Mouse (Mus musculus): ENCODE data around the gene Sbpl. TPM values are rescaled to one million over a fixed set of nuclear protein-coding genes. Genes with fewer than 3 reads are reported as not detected.
"Not testable (repeated sequence)": the region's sequence is repeated elsewhere in the genome, so short reads cannot be mapped to it uniquely, and the experiment has no call there.

Gene Sbpl
- polyA plus RNA-seq, 1 experiment from 2014 or later, result not detected

DNA sequence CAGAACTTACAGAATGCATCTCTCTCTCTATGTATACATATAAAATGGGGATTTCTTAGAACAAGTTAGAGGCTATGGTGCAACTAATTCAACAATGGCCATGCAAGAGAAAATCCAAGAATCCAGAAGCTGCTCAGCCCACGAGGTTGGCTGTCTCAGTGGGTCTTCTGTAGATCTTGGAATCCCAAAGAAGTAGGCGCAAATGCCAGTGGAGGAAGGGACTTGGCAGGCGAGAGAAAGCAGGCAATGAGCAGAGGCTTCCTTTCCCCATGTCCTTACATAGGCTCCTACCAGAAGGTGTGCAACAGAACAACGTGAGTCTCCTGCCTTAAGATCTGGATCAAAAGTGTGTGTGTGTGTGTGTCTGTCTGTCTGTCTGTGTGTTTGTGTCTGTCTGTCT, 7.6 kb downstream of the Sbpl start:
- H3K27ac ChIP-seq (replicated peaks); H3K4me3 ChIP-seq; H3K4me2 ChIP-seq (replicated peaks); H3K36me3 ChIP-seq; H3K4me1 ChIP-seq; H3K27me3 ChIP-seq; H3K9me3 ChIP-seq; ATAC-seq (ENCODE audit: low FRiP score, low read depth); H3K9ac ChIP-seq (replicated peaks): not testable (repeated sequence)
- 83% methylated on average over 4 of the region's 4 CpGs for WGBS

- Histone ChIP-seq H3K36me3 (no peaks in the 10 kb centered on the region), H3K27me3 (no peaks in the 10 kb centered on the region), H3K9me3 (no peaks in the 10 kb centered on the region), H3K27ac (replicated peaks) (no peak within 1 kb of the TSS), H3K4me3 (no peak within 1 kb of the TSS), H3K4me2 (replicated peaks) (no peak within 1 kb of the TSS), H3K9ac (replicated peaks) (no peak within 1 kb of the TSS), H3K4me1 (no peaks in the 10 kb centered on the region)
- ATAC-seq (ENCODE audit: low FRiP score, low read depth), result no peak
Measured at GRCm38 (mm10) chr17:23941372-23941771, 13.7 kb downstream of the Sbpl start, which contains the start of gene Sbp. Gene Sbp, plus strand, starts transcription at chr17:23941672.

GRCm38 (mm10) chr17:23931157-23931556, 23.9 kb downstream of the Sbpl start:
- Histone ChIP-seq H3K4me3 (no peak overlapping the region), H3K4me2 (replicated peaks) (no peak overlapping the region), H3K27me3 (no peaks in the 10 kb centered on the region), H3K9me3 (no peaks in the 10 kb centered on the region), H3K4me1 (no peaks in the 10 kb centered on the region), H3K27ac (replicated peaks) (no peak overlapping the region), H3K36me3 (no peaks in the 10 kb centered on the region), H3K9ac (replicated peaks) (no peak overlapping the region)
- WGBS, result 84% methylated on average over 5 of the region's 5 CpGs
- no peak for ATAC-seq (ENCODE audit: low FRiP score, low read depth)

- peak overlapping the region; percentile 67 for H3K9ac ChIP-seq (replicated peaks)
- H3K4me2 ChIP-seq (replicated peaks), result peak overlapping the region; percentile 81
- no peaks in the 10 kb centered on the region for H3K9me3 ChIP-seq
- 1% methylated on average over 14 of the region's 14 CpGs for WGBS
- ATAC-seq (ENCODE audit: low FRiP score, low read depth), result peak; percentile 81
- H3K36me3 ChIP-seq, result no peaks in the 10 kb centered on the region
- H3K4me3 ChIP-seq, result peak overlapping the region; percentile 49
- no peaks in the 10 kb centered on the region for H3K27me3 ChIP-seq
- peak overlapping the region; percentile 93 for H3K27ac ChIP-seq (replicated peaks)
- peaks cover 10% of the 10 kb centered on the region for H3K4me1 ChIP-seq
Measured at GRCm38 (mm10) chr17:23925090-23925493, 30.0 kb downstream of the Sbpl start.

GRCm38 (mm10) chr17:23924531-23925007, 30.5 kb downstream of the Sbpl start:
- Histone ChIP-seq H3K4me1 (peaks cover 10% of the 10 kb centered on the region), H3K27me3 (no peaks in the 10 kb centered on the region), H3K27ac (replicated peaks) (peak overlapping the region; percentile 93), H3K9ac (replicated peaks) (peak overlapping the region; percentile 67), H3K4me3 (peak overlapping the region; percentile 49), H3K4me2 (replicated peaks) (peak overlapping the region; percentile 81), H3K9me3 (no peaks in the 10 kb centered on the region), H3K36me3 (no peaks in the 10 kb centered on the region)
- peak; percentile 99 for ATAC-seq (ENCODE audit: low FRiP score, low read depth)
- WGBS, result under 1% methylated on average over 29 of the region's 29 CpGs

GRCm38 (mm10) chr17:23917158-23917557, 37.9 kb downstream of the Sbpl start, which contains the start of gene Dcpp3:
Gene Dcpp3, plus strand, starts transcription at chr17:23917458.
- WGBS, result 79% methylated on average over 4 of the region's 4 CpGs
- H3K9me3 ChIP-seq; H3K27me3 ChIP-seq; H3K4me2 ChIP-seq (replicated peaks); H3K4me1 ChIP-seq; H3K4me3 ChIP-seq; H3K36me3 ChIP-seq; H3K9ac ChIP-seq (replicated peaks); H3K27ac ChIP-seq (replicated peaks); ATAC-seq (ENCODE audit: low FRiP score, low read depth): not testable (repeated sequence)

Other genes with a start within 250 kb of the Sbpl start
- gene 1520401A03Rik, start 232.5 kb downstream of the Sbpl start, polyA plus RNA-seq (2016; fragmentation: Nextera tagmentation; extraction: Ambion mirVana), result 0.14 TPM in 1 of 2 replicates, not detected in the other
- gene Pkmyt1, start 228.9 kb downstream of the Sbpl start, polyA plus RNA-seq (2016; fragmentation: Nextera tagmentation; extraction: Ambion mirVana), result 36.9 and 40.8 TPM in 2 replicates
- 40.4 and 41.2 TPM in 2 replicates for gene Paqr4, start 214.4 kb downstream of the Sbpl start, polyA plus RNA-seq (2016; fragmentation: Nextera tagmentation; extraction: Ambion mirVana)
- gene Kremen2, start 209.4 kb downstream of the Sbpl start, polyA plus RNA-seq (2016; fragmentation: Nextera tagmentation; extraction: Ambion mirVana), result 1.2 and 1.5 TPM in 2 replicates
- gene Flywch1, start 183.7 kb downstream of the Sbpl start, polyA plus RNA-seq (2016; fragmentation: Nextera tagmentation; extraction: Ambion mirVana), result 212 and 220 TPM in 2 replicates
- 33.6 and 37.2 TPM in 2 replicates for gene Flywch2, start 169.2 kb downstream of the Sbpl start, polyA plus RNA-seq (2016; fragmentation: Nextera tagmentation; extraction: Ambion mirVana)
- 736 and 744 TPM in 2 replicates for gene Srrm2, start 164.7 kb downstream of the Sbpl start, polyA plus RNA-seq (2016; fragmentation: Nextera tagmentation; extraction: Ambion mirVana)
- gene Elob, start 126.1 kb downstream of the Sbpl start, polyA plus RNA-seq (2016; fragmentation: Nextera tagmentation; extraction: Ambion mirVana), result 1,125 and 1,165 TPM in 2 replicates
- gene Prss33, start 119.2 kb downstream of the Sbpl start, polyA plus RNA-seq (2016; fragmentation: Nextera tagmentation; extraction: Ambion mirVana), result 0.48 and 0.76 TPM in 2 replicates
- not detected in 2 replicates for gene Prss32, start 111.4 kb downstream of the Sbpl start, polyA plus RNA-seq (2016; fragmentation: Nextera tagmentation; extraction: Ambion mirVana)
- 0.82 and 0.91 TPM in 2 replicates for gene Prss41, start 111.1 kb downstream of the Sbpl start, polyA plus RNA-seq (2016; fragmentation: Nextera tagmentation; extraction: Ambion mirVana)
- gene Prss21, start 87.2 kb downstream of the Sbpl start, polyA plus RNA-seq (2016; fragmentation: Nextera tagmentation; extraction: Ambion mirVana), result not detected in 2 replicates
- gene Dcpp1, start 74.4 kb downstream of the Sbpl start, polyA plus RNA-seq (2016; fragmentation: Nextera tagmentation; extraction: Ambion mirVana), result not detected in 2 replicates
- not detected in 2 replicates for gene Dcpp2, start 74.4 kb downstream of the Sbpl start, polyA plus RNA-seq (2016; fragmentation: Nextera tagmentation; extraction: Ambion mirVana)
- gene Dcpp3, start 37.8 kb downstream of the Sbpl start, polyA plus RNA-seq (2016; fragmentation: Nextera tagmentation; extraction: Ambion mirVana), result not detected in 2 replicates
- not detected in 2 replicates for gene Sbp, start 13.6 kb downstream of the Sbpl start, polyA plus RNA-seq (2016; fragmentation: Nextera tagmentation; extraction: Ambion mirVana)
- gene Prss30, start 25.3 kb upstream of the Sbpl start, polyA plus RNA-seq (2016; fragmentation: Nextera tagmentation; extraction: Ambion mirVana), result not detected in 2 replicates
- 0.17 TPM in 1 of 2 replicates, not detected in the other for gene Prss22, start 42.8 kb upstream of the Sbpl start, polyA plus RNA-seq (2016; fragmentation: Nextera tagmentation; extraction: Ambion mirVana)
- gene Prss27, start 82.9 kb upstream of the Sbpl start, polyA plus RNA-seq (2016; fragmentation: Nextera tagmentation; extraction: Ambion mirVana), result 0.19 and 0.37 TPM in 2 replicates
- gene Kctd5, start 118.2 kb upstream of the Sbpl start, polyA plus RNA-seq (2016; fragmentation: Nextera tagmentation; extraction: Ambion mirVana), result 86.9 and 92.3 TPM in 2 replicates
- 53.5 and 56.2 TPM in 2 replicates for gene Pdpk1, start 195.7 kb upstream of the Sbpl start, polyA plus RNA-seq (2016; fragmentation: Nextera tagmentation; extraction: Ambion mirVana)
- 31.5 and 32.9 TPM in 2 replicates for gene Amdhd2, start 208.5 kb upstream of the Sbpl start, polyA plus RNA-seq (2016; fragmentation: Nextera tagmentation; extraction: Ambion mirVana)
- gene Atp6v0c, start 214.4 kb upstream of the Sbpl start, polyA plus RNA-seq (2016; fragmentation: Nextera tagmentation; extraction: Ambion mirVana), result 512 and 518 TPM in 2 replicates